Mouse (Mus musculus) ES-E14 (cell line): ENCODE measurements around the gene Hsp90aa1. TPM values are rescaled to one million over a fixed set of nuclear protein-coding genes. Genes with fewer than 3 reads are reported as not detected.

Experiments
- DNase-seq: peaks from one replicate; pipeline ENCODE4 v3.0.0-alpha.2; 2013; ENCODE audit warnings: low read depth, low spot score
- H3K27ac ChIP-seq: 2 replicates; pipeline ENCODE4 v1.5.1; 2012; ENCODE audit warnings: low read depth, mild to moderate bottlenecking, low read length, moderate library complexity, mixed read lengths; ENCODE audit not compliant: poor library complexity, insufficient read depth, severe bottlenecking
- H3K36me3 ChIP-seq: 2 replicates; pipeline ENCODE4 v1.6.1; 2012; ENCODE audit warnings: mild to moderate bottlenecking, low read length, moderate library complexity, mixed read lengths; ENCODE audit not compliant: control insufficient read depth, poor library complexity, insufficient read depth, severe bottlenecking
- H3K4me1 ChIP-seq, 2 experiments: fragments of 150-350 bp in 1 of 2; sonication (generic) in 1 of 2; 2 replicates each; pipeline ENCODE4 v1.6.1; 2012; ENCODE audit warnings: low read length in 2 of 2, mild to moderate bottlenecking in 1 of 2, mixed read lengths in 1 of 2; ENCODE audit not compliant: control insufficient read depth in 2 of 2, insufficient read depth in 2 of 2, poor library complexity in 1 of 2
- H3K4me3 ChIP-seq, 2 experiments: fragments of 150-350 bp in 1 of 2; sonication (generic) in 1 of 2; 2 replicates each; pipeline ENCODE4 v1.5.1; 2012; ENCODE audit warnings: low read length in 2 of 2, low read depth in 1 of 2, mild to moderate bottlenecking in 1 of 2, mixed read lengths in 1 of 2; ENCODE audit not compliant: insufficient read depth in 1 of 2, poor library complexity in 1 of 2, severe bottlenecking in 1 of 2
- H3K9ac ChIP-seq: 2 replicates; pipeline ENCODE4 v1.6.1; 2012; ENCODE audit warnings: low read depth, mild to moderate bottlenecking, low read length, mixed read lengths; ENCODE audit not compliant: poor library complexity, insufficient read depth, severe bottlenecking
- H3K9me3 ChIP-seq: fragments of 150-350 bp; sonication (generic); 2 replicates; pipeline ENCODE4 v1.6.1; 2012; ENCODE audit warnings: low read depth, mild to moderate bottlenecking, low read length; ENCODE audit not compliant: control insufficient read depth, insufficient read depth
- CHD2 ChIP-seq: IDR thresholded peaks from 2 replicates; pipeline ENCODE4 v1.6.1; 2014; ENCODE audit warnings: mild to moderate bottlenecking, low read depth, low read length, inconsistent platforms
- HCFC1 ChIP-seq: IDR thresholded peaks from 2 replicates; pipeline ENCODE4 v1.6.1; 2012; ENCODE audit warnings: low read length, inconsistent platforms, borderline replicate concordance; ENCODE audit not compliant: insufficient read depth
- MAFK ChIP-seq: IDR thresholded peaks from 2 replicates; pipeline ENCODE4 v1.6.1; 2014; ENCODE audit warnings: mild to moderate bottlenecking, low read depth, low read length, inconsistent platforms; ENCODE audit not compliant: insufficient read depth
- ZC3H11A ChIP-seq: IDR thresholded peaks from 2 replicates; pipeline ENCODE4 v1.6.1; 2012; ENCODE audit warnings: low read depth, mild to moderate bottlenecking, inconsistent platforms, low read length, borderline replicate concordance
- ZNF384 ChIP-seq: IDR thresholded peaks from 2 replicates; pipeline ENCODE4 v1.6.1; 2012; ENCODE audit warnings: low read depth, low read length, inconsistent platforms
- in situ Hi-C, 2 experiments: fragments of 600-800 bp; cut with MboI; formaldehyde crosslinking; loops; one replicate each; pipeline ENCODE4 v1.15.1; 2025; ENCODE audit warnings: low sequenced_read_pairs in 2 of 2, inconsistent platforms in 1 of 2; ENCODE audit not compliant: unreplicated experiment in 2 of 2
- total RNA-seq: library from RNA; depleted of rRNA; stranded (reverse); fragments of 300-350 nt; gene quantifications from 2 replicates; pipeline ENCODE4 v1.2.3, GENCODE M21; 2012

The Hsp90aa1 gene
- total RNA-seq, 1 experiment: 2,383 TPM

DNA sequence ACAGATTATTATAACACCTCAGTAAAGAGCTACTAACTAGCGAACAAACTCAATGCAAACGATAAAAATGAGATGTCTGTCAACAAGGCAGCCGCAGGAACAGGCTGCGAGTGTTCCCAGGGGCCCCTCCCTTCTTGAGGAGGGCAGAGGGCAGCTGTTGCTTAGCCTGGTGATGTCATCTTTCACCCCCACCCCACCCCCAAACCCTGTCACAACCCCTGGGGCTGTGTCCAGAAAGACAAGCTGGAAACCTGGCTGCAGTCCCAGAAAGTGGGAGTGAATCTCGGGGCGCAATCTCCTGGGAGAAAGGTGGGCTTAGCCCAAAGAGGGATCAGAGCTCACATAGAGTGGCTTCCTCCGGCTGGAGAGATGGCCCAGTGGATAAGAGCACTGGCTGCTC, 21.3 kb downstream of the Hsp90aa1 start:
- in situ Hi-C loops: loop anchor here in 1 of 2 experiments (10.0 to 25.0 kb wide), 2 partner anchors 266 to 856 kb away; partner anchors contain the start of gene Eif5
- Histone ChIP-seq H3K27ac (no peak overlapping the region), H3K36me3 (no peaks in the 10 kb centered on the region)

DNA sequence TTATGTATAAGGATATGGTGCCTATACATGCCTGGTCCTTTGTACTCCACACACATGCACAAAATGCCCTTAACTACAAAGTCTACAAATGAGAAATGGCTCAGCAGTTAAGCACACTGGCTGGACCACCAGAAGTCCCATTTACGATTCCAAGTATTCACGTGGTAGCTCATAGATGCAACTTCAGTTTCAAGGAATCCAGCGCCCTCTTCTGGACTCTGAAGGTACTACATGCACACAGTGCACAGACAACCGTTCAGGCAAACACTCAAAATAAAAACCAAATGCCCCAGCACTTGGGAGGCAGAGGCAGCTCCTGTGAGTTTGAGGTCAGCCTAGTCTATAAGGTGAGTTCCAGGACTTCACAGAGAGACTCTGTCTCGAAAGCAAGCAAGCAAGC, 28.3 kb downstream of the Hsp90aa1 start:
- Histone ChIP-seq H3K4me1 (peaks cover 0 to 8% of the 10 kb centered on the region in 2 experiments; a peak in 1 of 4 replicates), H3K9me3 (no peaks in the 10 kb centered on the region), H3K4me3 (no peak overlapping the region), H3K36me3 (peaks cover 4% of the 10 kb centered on the region; the same call in 1 of the 2 replicates), H3K27ac (no peak overlapping the region), H3K9ac (no peak overlapping the region)
- in situ Hi-C loops: no loop called here
- peak; percentile 78; the same call in 1 of the 2 replicates for TF ChIP-seq ZC3H11A
- no peak for TF ChIP-seq CHD2
- peak; percentile 85 for DNase-seq

More for the DNA sequence above, 21.3 kb downstream of the Hsp90aa1 start:
- Histone ChIP-seq H3K9me3 (no peaks in the 10 kb centered on the region), H3K4me3 (no peak overlapping the region), H3K9ac (no peak overlapping the region), H3K4me1 (peaks cover 0 to 10% of the 10 kb centered on the region in 2 experiments; a peak in 1 of 4 replicates)
- no peak for DNase-seq
- TF ChIP-seq CHD2 (no peak), ZNF384 (no peak), MAFK (no peak), ZC3H11A (no peak), HCFC1 (no peak)

GRCm38 (mm10) chr12:110667466-110668077, 35.0 kb downstream of the Hsp90aa1 start:
- Histone ChIP-seq H3K36me3 (peaks cover 62% of the 10 kb centered on the region), H3K27ac (no peak overlapping the region), H3K9ac (no peak overlapping the region), H3K4me3 (no peak overlapping the region), H3K4me1 (peaks cover 0 to 2% of the 10 kb centered on the region in 2 experiments; a peak in 1 of 4 replicates), H3K9me3 (no peaks in the 10 kb centered on the region)
- no peak for TF ChIP-seq HCFC1
- no peak for TF ChIP-seq ZNF384
- no peak for TF ChIP-seq CHD2
- TF ChIP-seq ZC3H11A: no peak
- no peak for TF ChIP-seq MAFK
- in situ Hi-C loops: loop anchor here in 1 of 2 experiments (10.0 kb wide), 1 partner anchor 53 kb away; no protein-coding TSS in a partner anchor
- no peak for DNase-seq

DNA sequence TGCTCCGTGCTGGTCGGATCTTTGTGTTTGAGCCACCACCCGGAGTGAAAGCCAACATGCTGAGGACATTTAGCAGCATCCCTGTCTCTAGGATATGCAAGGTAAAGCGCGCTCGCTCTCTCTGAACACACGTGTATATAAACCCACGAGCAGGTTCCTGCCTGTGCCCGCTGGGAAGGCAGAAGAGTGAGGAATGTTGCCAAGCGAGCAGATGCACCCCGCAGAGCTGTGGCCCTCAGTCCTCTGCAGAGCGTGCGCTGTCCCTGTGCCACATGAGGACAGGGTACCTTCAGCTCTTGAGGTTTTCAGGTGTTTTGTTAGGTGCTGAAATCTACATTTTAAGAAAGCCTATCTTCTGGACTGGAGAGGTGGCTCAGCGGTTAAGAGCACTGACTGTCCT, 40.8 kb downstream of the Hsp90aa1 start:
- Histone ChIP-seq H3K9ac (no peak overlapping the region), H3K4me1 (peaks cover 0 to 2% of the 10 kb centered on the region in 2 experiments; a peak in 1 of 4 replicates), H3K9me3 (no peaks in the 10 kb centered on the region), H3K27ac (no peak overlapping the region), H3K4me3 (no peak overlapping the region), H3K36me3 (peaks cover 88% of the 10 kb centered on the region)
- TF ChIP-seq MAFK (no peak), HCFC1 (no peak), CHD2 (no peak), ZC3H11A (no peak), ZNF384 (no peak)
- in situ Hi-C loops: loop anchor here in 1 of 2 experiments (10.0 kb wide), 1 partner anchor 47 kb away; no protein-coding TSS in a partner anchor
- no peak for DNase-seq

DNA sequence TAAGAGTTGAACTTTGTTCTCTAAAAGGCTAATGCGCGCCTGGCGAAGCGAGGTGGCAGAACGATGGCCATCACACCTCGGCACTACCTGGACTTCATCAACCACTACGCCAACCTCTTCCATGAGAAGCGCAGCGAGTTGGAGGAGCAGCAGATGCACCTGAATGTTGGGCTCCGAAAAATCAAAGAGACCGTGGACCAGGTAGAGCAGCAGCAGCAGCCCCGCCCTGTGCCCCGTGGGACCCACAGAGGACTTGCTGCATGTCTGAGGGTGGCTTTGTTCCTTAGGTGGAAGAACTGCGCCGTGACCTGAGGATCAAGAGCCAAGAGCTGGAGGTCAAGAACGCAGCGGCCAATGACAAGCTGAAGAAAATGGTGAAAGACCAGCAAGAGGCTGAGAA, 51.1 kb downstream of the Hsp90aa1 start:
- Histone ChIP-seq H3K27ac (no peak overlapping the region), H3K9ac (no peak overlapping the region), H3K9me3 (no peaks in the 10 kb centered on the region), H3K36me3 (peaks cover 90% of the 10 kb centered on the region), H3K4me1 (no peaks in the 10 kb centered on the region), H3K4me3 (no peak overlapping the region)
- TF ChIP-seq CHD2 (no peak), MAFK (no peak), ZC3H11A (no peak), ZNF384 (no peak), HCFC1 (no peak)
- no peak for DNase-seq
- in situ Hi-C loops: loop anchor here in 1 of 2 experiments (5.0 kb wide), 1 partner anchor 34 kb away; no protein-coding TSS in a partner anchor
